Mouse (Mus musculus) retina, postnatal 1 day (tissue): Measurements from ENCODE around the gene Sis.

ENCODE experiments used
- DNase-seq: peaks from one replicate; pipeline ENCODE4 v3.0.0-alpha.2; 2012

Sis gene

GRCm38 (mm10) chr3:72967675-72968074 is at the start of gene Sis:
Gene Sis, minus strand, starts transcription at chr3:72967863.
- DNase-seq: no peak

- no peak for DNase-seq
Observed at GRCm38 (mm10) chr3:73006045-73006444, 38.4 kb upstream of the Sis start.

- no peak for DNase-seq
Observed at GRCm38 (mm10) chr3:73002933-73003696, 35.5 kb upstream of the Sis start.

GRCm38 (mm10) chr3:72997517-72997916 is 29.9 kb upstream of the Sis start:
- no peak for DNase-seq

- no peak for DNase-seq
Observed at GRCm38 (mm10) chr3:72990992-72991391, 23.3 kb upstream of the Sis start.

- no peak for DNase-seq
Observed at GRCm38 (mm10) chr3:72976602-72977001, 8.9 kb upstream of the Sis start.

- DNase-seq: no peak
Observed at GRCm38 (mm10) chr3:72918919-72919526, 48.6 kb downstream of the Sis start.

- no peak for DNase-seq
Observed at GRCm38 (mm10) chr3:72882501-72882900, 85.2 kb downstream of the Sis start.

- DNase-seq: no peak
Observed at GRCm38 (mm10) chr3:72868141-72868540, 99.5 kb downstream of the Sis start.

- no peak for DNase-seq
Observed at GRCm38 (mm10) chr3:72858738-72859137, 108.9 kb downstream of the Sis start.

- DNase-seq: no peak
Observed at GRCm38 (mm10) chr3:72855405-72855804, 112.3 kb downstream of the Sis start.

- no peak for DNase-seq
Observed at GRCm38 (mm10) chr3:72840641-72841040, 127.0 kb downstream of the Sis start.
